Mouse (Mus musculus) thymus, postnatal 25 days (tissue): ENCODE results near the gene Bckdhb.

Experiments used
- DNase-seq: peaks from one replicate; pipeline ENCODE4 v3.0.0; 2022

The Bckdhb gene

GRCm38 (mm10) chr9:84109777-84110478 lies 185.0 kb downstream of the Bckdhb start:
- no peak for DNase-seq

DNA sequence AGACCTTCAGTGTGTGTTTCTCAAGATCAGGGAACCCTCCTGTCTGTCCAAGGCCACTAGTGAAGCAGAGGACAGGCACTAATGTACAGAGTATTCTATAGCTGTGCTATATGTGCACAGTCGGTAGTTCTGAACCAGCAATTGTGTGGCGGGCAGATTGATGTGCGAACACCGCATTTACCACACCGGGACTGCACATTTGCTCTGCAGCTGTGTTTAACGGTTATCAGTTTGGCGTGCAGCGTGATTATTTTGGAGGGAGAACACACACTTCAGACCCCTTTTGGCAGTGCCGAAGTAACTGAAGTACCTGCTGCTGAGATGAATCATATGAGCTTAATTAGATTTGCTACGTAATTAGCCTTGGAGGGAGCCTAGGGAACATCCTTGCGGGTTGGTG lies 185.7 kb downstream of the Bckdhb start:
- no peak for DNase-seq

DNA sequence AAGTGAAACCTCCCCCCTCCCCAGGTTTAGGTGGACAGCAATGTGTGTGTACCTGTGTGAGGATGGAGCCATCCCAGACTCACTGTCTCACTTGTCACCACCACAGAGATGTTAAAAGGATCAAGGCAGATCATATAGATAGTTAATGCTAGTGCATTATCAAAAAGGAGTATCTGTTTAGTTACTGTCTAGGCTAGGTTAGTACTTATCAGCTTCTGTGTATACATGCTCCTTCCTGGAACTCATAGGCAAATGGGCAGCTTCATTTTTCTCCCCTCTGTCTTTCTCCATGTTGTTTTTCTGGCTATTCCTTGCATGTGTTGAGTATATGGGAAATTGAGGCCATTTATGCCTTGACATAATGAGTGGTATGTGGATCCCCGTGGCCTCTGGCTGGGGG lies 187.4 kb downstream of the Bckdhb start:
- DNase-seq, result no peak

GRCm38 (mm10) chr9:84112842-84113568 lies 188.1 kb downstream of the Bckdhb start:
- no peak for DNase-seq

GRCm38 (mm10) chr9:84114254-84114653 lies 189.3 kb downstream of the Bckdhb start:
- DNase-seq, result no peak

DNA sequence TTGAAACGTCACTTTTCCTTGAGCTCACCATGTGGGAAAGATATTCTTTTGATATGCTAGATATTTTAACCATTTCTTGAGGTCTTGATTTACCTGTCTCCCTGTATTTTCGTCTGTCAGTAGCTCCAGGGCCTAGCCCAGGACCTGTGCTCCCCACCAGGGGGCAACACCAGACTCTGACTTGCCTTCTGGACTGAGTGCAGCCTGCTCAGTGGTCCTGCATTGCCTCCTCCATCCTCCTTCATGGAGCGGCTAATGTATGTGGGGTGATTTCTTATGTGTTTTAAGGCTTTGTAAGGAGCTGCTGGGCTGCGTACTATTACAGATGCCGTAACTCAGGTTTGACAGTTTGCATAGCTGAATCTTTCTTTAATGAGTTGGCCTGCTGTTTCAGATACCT lies 192.4 kb downstream of the Bckdhb start:
- DNase-seq, result no peak

- no peak for DNase-seq
These were observed 200.1 kb downstream of the Bckdhb start for GRCm38 (mm10) chr9:84124996-84125395.

GRCm38 (mm10) chr9:84130338-84130737 lies 205.4 kb downstream of the Bckdhb start:
- no peak for DNase-seq

DNA sequence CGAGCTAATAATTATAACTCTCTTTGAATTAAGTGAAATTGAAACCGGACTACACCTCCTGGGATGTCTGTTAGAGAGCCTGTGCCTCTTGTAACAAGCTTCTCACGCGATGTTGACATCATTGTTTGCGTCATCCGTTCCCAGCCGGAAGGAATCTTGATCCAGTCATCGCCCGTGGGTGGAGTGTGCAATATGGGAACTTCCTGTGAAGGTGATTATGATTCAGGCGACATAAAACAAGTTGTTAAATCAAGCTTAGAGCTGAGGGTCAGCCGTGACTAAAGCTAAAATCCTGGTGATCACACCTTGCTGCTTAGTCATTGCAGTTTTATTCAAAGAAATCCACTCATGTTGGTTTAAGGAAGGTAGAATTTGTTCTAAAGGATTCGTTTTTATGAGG lies 210.1 kb downstream of the Bckdhb start:
- no peak for DNase-seq

GRCm38 (mm10) chr9:84137192-84137591 lies 212.2 kb downstream of the Bckdhb start:
- DNase-seq, result no peak

DNA sequence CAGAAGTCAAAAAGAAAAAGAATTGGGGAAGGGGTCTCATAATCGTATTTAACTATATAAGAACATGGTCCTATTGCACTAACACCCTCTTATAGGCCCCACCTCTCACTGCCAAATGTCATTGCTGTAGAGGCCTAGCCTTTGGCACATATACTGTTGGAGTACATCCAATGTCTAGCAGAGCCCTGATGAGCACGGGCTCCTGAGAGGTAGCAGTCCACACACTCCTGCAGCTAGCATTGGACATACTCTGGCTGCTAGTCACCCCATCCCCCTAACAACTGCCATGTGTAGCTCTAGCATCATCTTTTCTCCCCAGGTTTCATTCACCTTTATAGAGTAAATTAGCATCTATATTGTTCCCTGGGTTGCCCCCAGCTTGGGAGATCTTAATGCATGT lies 223.2 kb downstream of the Bckdhb start:
- DNase-seq, result no peak
